Mouse (Mus musculus) ovary, postnatal 14 days (tissue): Measurements from ENCODE around the gene Gmcl1.
A peak's percentile ranks its signal among the peaks of the same experiment; 100 is the strongest.

Source experiments
- DNase-seq: peaks from one replicate; pipeline ENCODE4 v3.0.0; 2022; ENCODE audit warnings: low spot score

Gene Gmcl1

DNA sequence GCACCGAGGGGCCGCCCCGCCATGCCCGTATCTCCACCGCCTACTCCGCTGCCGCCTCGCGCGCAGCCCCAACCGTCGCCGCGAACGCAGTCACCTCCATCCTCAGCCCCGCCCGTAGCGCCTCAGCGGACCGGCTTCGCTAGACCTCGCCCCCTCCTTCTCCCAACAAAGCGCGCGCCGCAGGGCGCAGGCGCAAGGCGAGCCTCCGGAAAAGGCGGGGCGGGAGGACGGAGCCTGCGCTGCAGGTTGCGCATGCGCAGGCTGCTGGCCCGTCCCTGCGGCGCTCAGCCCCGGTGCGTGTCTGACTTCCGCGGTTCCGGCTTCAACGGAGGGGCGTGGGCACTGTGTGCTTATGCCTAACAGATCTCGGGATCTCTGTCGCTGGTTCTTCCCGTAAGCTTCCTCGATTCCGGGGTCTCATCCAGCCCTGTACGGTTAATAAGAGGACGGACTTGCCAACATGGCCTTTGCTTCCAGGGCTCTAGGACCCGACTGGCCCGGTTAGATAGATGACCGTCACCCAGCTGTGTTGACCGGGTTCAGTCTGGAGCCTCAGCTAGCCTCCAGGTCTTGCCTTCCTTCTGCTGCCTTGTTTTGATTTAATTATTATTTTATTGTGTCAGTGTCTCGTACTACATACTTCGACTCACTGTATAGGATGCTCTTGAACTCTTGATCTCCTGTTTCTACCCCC lies at the start of gene Gmcl1:
TSS of gene Gmcl1 (minus strand) at position 201 of the 694 bp plus-strand sequence.
- peak; percentile 88 for DNase-seq

DNA sequence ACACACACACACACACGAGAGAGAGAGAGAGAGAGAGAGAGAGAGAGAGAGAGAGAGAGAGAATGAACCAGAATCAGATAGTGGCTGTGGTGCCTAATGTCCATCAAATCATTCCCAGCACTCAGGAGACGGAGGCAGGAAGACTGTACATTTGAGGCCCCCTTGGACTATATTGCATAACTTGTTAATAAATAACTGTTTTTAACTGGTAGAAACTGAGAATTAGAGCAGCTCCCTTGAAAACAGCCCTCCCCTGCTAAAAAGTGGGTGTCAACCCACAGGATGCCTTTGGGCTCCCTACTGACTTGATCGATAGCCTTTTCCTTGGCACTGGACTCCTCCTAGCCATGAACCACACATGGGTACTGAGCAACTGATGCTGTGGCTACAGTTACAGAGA lies 49.2 kb upstream of the Gmcl1 start:
- no peak for DNase-seq

DNA sequence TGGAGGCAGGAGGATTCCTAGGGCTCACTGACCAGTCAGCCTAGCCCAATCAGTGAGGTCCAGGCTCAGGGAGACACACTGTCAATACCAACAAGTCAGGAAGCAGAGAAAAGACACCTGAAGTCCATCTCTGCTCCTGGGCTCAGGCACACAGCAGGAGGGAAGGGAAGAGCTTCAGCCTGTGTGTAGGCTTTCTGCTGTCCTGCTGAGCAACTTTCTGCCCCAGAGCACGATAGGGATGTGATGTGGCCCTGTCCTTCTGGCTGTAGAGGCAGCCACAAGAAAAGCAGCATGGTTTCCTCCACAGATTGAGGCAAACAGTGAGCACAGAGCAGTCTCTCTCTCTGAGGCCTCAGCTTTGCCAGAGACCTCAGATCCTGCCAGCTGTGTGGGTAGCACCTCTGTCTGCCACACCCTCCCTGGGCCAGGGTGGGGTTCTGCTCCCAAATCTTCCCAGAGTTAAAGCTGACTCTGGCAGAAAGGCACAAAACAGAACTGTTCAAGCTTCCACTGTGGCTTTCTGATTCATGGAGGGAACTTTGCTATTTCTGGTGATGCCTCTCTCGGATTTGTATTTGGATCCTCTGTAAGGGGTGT lies 48.3 kb upstream of the Gmcl1 start:
- DNase-seq, result no peak

DNA sequence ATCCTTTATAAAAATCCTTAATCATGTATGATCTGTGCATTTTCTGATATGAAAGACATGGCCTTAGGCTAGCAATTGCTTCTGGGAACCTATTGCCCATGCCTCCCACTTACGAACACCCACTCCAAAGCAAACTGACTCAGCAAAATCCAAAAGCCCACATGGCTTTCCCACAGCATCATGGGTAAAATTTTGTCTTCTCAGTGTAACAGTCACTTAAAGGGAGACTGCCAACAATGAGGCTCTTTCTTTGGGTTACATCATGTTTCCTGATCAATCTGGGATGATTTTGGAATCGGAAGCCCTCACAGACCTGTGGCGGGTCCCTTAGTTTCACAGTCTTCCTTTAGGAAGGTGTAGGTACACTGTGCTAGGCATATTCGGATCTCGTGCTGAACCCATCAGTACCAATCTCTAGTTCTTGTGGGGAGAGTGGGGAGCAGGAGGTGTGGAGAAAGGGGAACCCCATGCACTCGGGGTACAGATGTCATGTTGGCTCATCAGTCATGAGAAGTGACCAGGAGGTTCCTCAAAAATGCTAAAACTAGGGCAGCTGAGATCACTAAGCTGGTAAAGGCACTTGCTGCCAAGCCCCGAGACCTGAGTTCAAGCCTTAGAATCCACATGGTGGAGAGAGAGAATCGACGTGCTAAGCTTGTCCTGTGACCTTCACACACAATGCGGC lies 45.9 kb upstream of the Gmcl1 start:
- DNase-seq, result no peak

DNA sequence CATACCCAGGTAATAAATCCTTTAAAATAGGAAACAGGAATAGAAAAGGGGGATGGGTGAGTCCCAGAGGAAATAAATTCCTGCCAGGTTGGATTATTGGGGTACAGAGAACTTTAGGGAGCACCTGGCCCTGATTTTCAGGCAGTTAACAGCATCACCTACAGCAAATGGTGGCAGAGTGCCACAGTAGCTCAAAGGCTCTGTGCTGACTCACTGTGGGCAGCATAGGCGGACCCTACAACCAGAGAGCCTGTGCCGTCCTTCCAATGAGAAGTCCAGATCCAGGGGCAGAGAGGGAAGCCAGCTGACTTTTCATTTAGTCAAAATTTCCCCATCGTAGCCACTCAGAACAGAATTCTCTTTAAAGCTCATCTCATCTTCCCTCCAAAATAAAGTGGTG lies 44.0 kb upstream of the Gmcl1 start:
- no peak for DNase-seq

DNA sequence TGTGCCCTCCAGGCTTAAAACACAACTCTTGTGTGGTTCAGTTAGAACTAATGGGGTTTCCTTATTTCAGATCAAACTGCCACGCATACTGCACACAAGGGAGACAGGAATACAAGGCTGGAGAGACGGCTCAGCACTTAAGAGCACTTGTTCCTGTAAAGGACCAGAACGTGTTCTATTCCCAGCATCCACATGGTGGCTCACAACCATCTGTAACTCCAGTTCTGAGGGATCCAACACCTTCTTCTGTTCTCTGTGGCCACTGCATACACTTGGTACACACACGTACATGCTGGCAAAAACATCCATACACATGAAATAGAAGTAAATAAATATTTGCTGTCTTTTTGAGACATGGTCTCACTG lies 43.5 kb upstream of the Gmcl1 start:
- DNase-seq, result no peak

DNA sequence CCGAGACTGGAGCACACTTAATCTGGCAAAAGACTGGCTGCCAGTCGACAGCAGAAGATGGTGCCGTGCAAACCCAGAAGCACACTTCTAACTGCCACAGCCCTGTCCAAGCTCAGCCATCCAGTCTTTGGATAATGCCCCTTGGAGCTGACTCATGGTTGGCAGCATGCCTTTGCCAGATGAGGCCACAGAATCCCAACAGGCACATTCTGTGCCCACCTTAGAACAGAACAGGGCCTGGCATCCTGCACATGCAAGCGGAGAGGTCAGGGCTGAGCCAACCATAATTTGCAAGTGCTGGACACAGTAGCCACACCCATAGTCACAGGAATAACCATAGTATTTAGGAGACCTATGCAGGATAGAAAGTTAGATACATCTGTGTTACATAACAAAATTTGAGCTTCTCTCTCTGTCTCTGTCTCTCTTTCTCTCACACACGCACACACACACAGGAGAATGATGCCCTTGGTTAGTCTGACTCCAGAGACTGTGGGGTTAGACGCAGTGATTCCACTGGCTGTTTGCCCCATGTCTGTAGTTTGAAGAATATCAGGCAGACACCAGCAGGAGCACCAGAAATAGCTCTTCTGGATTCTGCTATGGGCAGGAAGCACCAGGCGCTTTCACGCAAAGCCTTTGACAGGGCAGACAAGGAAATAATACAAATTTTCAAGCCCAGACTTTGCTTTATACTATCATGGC lies 43.0 kb upstream of the Gmcl1 start:
- DNase-seq, result no peak

DNA sequence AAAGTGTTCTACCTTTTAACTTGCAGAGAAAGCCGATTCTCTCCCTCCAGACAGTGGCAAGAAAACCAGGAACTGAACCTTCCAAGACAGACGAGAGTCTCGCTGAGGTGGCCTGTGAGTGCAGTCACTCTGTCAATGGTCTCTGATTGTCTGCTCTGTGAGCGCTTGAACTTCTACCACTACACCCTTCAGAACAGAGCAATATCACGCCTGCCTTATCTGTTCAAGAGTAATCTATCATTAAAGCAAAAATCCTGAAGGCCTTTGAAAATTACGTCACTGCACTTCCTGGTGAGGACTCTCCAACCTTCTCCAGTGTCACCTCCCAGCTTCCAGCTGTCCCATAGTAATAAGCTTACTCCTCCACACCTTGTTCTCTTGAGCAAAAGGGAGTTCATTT lies 41.8 kb upstream of the Gmcl1 start:
- no peak for DNase-seq

DNA sequence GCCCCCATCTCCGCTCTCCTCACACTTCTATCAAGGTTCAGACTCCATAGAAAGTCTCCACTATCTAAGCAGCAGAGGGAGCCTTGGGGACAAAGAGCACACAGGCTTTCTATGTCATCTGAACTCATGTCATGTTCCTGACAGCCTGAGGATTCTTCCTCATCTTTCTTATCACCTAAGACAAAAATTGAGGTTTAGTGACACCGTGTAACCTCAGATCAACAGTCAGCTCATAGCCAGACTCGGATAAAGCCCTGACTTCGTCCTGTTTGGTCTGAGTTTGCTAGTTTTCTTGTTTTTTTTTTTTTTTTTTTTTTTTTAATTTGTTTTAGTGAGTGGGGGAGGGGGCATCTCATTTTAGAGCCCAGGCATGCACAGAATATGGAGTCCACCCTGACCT lies 40.6 kb upstream of the Gmcl1 start:
- no peak for DNase-seq

DNA sequence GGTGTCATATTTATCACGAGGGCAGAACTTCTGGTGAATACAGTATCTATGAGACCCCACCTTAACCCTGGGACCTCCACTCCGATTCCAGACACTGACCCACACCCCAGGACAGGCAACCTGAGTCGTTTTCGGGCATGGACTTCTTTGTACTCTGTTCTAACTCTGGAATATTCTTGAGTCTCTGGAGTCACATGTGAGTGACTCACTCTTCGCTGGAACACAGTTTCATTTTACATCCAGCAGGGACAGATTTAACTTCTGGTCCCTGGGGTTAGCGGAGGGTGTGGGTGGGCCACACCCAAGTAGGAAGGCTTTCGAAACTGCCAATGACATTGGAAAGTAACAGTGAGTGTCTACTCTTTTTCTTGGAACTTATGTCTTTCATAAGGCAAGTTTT lies 39.4 kb upstream of the Gmcl1 start:
- DNase-seq, result no peak

DNA sequence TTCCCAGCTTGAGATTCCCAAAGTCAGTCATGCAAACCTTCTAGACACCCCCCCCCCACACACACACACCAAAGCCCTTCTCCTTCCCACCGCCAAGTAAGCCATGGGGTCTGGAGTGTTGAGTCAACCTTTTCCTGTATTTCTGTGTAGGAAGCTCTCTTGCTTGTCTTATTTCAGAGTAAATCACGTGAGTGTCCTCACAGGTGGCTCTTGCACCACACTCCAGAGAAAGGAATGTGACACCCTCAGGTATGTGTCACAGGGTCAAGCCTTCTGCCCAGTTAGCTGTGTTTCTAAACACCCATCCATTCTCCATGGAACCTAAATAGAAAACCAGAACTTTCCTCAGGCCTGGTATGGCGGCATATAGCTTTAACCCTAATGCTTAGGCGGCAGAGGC lies 35.8 kb upstream of the Gmcl1 start:
- no peak for DNase-seq

DNA sequence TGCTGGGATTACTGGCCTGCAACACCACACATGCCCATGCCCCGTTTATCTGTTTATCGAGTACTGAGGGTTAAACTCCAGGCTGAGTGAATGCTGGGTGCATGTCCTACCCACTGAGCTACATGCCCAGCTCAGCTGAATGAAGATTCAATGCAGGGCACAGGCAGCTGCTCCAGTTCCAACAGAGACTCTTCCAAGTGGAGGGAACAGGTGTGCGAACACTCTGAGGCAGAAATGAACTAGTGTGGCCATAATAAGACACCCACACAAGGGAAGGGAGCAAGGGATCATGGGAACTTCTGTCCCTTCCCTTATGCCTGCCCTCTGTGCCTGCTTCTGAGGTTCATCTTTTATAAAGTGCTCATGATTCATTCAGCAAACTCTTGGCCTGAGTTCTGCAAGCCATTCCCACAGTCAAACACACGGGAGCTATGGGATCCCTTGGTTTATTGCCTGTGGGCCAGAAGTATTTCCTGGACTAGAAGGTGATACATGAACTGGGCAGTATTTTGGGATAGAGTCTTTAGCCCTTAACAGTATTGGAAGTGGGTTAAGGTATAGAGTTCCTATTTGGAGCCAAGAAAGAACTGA lies 35.1 kb upstream of the Gmcl1 start:
- DNase-seq, result no peak

DNA sequence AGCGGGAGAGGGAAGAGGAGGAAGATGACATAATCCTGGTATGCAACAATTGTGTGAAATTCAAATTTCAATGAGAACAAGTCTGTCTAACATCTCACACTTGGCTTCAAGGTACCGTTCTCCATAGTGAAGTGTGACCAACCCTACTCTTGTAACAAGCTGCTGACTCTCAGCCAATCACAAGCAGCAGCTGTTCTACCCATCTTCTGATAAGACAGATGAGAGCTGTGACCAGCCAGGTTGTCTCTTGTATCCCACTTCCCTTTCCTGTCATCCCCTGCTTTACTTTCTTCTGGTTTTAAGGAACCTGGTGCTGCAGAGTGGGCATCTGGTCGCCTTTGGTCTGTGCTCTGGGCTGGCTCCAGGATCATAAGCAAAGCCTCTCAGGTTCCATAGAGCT lies 34.3 kb upstream of the Gmcl1 start:
- DNase-seq, result no peak

DNA sequence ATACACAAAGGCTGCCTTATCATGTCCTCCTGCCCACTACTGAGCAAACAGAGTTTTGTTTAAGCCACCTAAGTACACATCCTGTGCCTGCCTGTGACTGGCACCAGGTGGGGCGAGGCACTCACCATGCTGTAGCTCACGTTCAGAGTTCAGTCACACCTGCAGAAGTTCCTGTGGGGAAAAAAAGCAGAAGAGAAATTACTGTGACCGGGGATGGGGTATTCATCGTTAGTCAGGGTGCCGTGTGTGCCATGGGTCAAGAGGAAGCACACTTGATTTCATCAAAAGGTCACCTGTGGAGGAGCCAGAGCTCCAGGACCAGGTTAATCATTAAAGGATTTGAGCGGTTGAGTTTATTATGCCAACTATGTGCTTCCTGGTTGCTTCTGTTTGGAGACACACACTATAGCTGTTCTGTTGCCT lies 32.5 kb upstream of the Gmcl1 start:
- DNase-seq, result no peak

DNA sequence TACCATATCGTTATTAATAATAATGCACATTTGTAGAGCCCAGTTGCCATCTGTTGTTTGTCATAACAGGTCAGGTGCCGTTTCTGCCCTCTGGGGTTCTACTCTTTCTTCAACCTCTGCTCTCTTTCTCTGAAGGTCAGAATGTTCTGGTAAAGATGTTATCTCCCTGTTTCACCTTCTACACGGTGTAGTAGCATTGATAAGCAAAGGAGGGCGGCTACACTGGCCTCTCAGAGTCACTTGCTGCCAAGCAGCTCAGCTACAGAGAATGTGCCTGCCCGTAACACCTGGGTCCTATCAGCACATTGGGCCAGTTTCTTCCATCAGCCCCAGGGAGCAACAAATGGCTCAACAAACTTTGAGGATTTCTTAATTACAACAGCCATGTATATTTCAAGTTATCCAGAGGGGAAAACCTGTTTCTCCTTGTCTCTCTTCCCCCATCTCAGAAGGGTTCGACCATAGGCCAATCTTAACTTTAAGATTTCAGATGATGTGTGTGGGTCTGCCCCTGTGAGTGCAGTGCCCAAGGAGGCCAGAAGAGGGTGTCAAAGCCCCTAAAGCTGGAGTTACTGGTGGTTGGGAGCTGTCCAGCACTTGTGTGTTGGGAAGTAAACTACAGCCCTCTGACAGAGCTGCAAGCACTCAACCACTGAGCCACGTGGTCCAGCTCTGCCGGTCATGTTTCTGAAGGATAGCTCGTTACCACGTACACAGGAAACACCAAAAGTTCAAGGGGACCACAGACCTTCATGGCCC lies 21.1 kb upstream of the Gmcl1 start:
- no peak for DNase-seq

DNA sequence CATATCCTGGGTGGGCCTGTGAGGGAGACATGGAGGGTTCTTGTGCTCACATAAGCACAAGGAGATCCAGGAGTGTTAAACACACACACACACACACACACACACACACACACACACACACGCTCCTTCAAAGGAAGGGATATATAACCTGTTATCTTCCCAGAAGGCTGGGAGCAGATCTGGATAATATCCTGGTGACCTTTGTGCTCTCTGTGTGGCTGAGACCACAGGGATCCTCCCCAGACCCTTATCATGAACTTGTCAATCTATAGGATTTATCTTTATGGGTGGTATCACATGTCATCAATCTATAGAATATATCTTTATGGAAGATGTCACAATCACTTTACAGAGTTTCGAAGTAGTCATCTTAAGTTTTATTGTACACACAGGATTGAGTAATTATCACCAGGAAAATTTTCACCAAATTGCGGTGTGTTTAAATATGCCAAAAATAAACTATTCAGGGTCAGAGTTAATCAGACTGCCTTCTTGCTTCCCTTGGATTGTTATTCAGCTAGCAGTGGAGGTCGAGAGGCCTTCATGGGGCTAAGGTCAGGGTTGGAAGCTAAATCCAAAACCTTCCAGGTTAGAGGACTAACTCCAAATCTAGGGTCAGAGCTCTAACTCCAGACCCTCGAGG lies 19.8 kb upstream of the Gmcl1 start:
- no peak for DNase-seq

DNA sequence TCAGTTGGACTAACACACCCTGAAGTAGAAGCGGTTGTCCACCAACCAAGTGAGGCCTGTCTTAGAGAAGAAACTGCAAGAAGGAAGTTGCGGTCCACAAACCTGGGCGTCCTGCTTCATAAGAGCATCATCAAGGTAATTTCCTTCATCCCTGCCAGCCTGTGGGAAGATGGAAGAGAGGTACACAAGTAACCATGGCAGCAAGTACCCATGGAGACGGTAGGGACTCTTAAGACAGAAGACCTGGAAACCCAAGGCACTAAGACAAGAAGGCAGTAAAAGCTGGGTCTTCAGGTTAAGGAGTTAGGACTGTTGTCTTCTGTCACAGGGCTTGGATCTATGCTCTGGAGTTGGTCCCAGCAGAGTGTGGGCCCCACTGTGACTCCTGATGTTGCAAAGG lies 17.8 kb upstream of the Gmcl1 start:
- no peak for DNase-seq

DNA sequence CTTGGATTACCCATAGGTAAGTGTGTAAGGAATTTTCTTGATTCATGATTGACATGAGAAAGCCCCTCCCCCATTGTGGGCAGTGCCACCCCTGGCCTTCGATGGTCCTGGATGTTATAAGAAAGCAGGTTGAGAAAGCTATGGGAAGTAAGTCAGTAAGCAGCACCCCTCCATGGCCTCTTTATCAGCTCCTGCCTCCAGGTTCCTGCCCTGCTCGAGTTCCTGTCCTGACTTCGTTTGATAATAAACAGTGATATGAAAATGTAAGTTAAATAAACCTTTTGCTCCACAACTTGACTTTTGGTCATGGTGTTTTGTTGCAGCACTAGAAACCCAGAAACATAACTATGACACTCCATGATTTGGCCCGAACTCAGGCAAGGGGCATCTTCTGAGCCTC lies 16.6 kb upstream of the Gmcl1 start:
- DNase-seq, result no peak

DNA sequence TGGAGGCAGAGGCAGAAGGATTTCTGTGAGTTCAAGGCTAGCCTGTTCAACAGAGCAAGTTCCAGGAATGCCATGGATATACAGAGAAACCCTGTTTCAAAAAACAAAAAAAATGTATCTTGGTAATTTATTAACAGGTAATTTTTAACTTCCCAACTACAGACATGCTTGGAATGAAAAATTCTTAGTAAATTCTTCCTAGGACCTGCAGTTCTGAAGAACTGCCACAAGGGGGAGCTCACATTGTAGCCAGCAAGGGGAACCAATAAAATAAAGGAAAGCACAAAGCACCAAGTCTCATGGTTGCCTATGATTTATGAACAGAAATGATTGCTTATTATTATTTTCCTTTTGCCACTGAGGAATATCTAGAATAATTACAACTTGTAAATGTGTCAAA lies 14.0 kb upstream of the Gmcl1 start:
- peak; percentile 35 for DNase-seq

DNA sequence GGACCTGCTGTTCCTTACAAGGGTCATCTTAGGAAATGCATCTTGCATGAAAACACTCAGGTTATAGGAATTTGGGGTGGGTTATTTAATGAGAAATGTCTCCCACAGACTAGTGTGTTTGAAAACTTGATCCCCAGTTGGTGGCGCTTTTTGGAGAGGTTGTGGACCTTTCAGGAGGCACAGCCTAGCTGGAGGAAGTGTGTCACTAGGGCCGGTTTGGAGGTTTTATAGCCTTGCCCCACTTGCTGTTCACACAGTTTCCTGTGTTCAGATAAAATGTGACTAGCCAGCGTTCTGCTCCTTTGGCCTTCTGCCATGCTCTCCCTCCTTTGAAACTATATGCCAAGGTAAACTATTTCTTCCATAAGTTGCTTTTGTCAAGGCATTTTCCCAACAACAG lies 7.5 kb upstream of the Gmcl1 start:
- no peak for DNase-seq

DNA sequence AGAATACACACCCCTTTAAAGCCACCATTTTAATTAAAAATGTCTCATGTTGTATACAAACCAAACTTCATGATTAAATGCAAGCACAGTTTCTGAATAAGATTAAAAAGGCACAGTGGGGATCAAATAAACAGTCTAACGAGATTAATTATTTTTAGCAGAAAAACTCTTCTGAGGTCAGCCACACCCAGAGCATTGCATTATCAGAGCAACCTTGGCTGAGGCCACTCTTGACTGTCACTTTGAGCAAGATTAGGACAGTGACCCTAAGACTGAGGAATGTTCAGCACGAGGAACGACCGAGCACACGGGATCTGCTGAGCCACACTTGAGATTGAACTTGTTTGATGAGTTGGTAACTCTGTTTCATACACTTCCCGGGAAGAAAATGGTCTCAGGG lies 3.6 kb upstream of the Gmcl1 start:
- DNase-seq, result no peak
